Mouse (Mus musculus) right cerebral cortex, adult 2 months (tissue): ENCODE results near the gene Gm10309.

Source experiments
- DNase-seq, 2 experiments: peaks; one replicate each; pipeline ENCODE4 v3.0.0; 2021 to 2022; ENCODE audit warnings: low spot score in 2 of 2

The Gm10309 gene

GRCm38 (mm10) chr17:86476674-86477073 lies 28.4 kb downstream of the Gm10309 start:
- no peak for DNase-seq

DNA sequence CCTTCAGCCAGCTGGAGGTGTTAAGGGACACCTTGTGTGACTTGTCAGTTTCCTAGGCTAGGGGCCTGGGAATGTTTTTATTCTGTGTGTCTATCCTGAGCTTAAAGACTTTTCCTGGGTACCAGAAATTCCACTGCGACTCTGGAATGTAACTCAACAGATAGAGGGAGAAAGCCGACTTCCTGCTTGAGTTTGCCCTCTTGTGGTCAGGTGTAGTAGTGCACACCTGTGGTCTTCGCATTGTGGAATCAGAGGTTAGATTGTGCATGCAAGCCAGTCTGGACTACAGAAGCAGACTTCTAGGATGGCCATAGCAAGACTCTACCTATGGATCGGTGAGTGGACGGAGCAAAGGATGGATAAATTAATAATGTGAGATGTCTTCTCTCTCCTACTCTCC lies 33.3 kb downstream of the Gm10309 start:
- DNase-seq = peak; percentile 63 to 75

DNA sequence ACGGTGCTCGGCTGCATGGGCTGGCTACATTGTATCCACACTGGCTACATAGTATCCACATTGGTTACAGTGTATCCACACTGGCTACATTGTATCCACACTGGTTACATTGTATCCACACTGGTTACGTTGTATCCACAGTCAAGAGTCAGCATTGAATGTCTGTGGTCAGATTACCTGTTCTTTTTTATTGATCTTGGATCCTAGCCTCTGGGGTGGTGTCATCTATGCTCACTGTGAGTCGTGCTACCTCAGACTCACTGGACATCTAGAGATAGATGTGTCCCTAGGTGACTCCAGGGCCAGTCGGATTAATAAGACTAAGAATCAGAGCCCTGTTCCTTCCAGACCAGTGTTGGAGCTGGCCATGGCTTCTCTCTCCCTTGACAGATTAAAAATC lies 34.9 kb downstream of the Gm10309 start:
- DNase-seq = no peak

DNA sequence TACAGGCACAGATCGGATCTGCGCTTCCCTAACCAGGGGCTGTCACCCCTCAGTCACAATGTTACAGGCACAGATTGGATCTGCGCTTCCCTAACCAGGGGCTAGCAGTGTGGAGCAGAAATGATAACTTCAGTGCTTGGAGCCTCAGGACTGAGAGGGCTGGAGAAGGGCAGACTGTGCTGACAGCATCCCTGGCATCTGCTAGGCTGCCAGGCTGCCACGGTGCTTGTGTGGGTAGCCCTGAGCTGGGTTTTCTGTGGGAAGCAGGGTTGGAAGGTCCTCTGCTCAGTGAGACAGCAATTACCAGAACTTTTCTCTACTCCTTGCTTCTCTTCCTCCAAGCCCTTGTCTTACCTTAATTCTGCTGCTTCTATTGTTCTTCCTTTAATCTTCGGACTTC lies 37.1 kb downstream of the Gm10309 start:
- no peak for DNase-seq

GRCm38 (mm10) chr17:86467291-86467898 lies 37.6 kb downstream of the Gm10309 start:
- no peak for DNase-seq

DNA sequence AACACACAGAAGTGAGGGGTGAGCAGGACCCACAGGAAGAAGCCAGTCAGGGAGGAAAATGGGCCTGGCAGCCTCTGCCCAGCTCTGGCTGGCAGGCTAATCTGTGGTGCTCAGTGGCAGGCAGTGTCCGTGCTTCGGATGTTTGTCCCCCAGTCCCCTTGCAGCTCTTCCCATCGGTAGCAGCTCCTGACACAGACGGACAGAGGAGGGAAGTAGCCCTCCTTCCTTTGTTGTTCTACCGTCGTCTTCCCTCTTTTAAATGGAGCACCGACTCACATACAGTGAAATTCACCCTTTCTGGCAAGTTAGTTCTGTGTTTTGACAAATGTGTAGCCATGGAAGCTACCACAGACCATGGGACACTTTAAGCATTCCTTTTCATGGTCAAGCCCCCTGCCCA lies 38.2 kb downstream of the Gm10309 start:
- DNase-seq = no peak

DNA sequence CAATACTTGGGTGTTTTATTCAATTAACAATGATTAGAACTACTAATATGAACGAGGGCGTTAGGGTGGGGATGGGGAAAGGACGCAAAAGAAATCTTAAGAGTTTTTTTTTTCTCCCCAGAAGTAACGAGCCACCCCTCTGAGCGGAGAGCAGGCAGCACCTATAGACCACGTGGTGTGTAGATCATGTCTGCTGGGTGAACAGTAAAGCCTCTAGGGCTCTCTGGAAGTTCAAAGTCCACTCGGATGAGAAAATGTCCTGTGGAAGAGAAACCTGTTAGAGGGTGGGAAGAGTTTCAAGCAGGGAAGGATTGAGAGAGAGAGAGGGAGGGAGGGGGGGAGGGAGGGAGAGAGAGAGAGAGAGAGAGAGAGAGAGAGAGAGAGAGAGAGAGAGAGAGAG lies 38.6 kb downstream of the Gm10309 start:
- no peak for DNase-seq

- no peak for DNase-seq
These were observed 39.2 kb downstream of the Gm10309 start for GRCm38 (mm10) chr17:86465865-86466264.

DNA sequence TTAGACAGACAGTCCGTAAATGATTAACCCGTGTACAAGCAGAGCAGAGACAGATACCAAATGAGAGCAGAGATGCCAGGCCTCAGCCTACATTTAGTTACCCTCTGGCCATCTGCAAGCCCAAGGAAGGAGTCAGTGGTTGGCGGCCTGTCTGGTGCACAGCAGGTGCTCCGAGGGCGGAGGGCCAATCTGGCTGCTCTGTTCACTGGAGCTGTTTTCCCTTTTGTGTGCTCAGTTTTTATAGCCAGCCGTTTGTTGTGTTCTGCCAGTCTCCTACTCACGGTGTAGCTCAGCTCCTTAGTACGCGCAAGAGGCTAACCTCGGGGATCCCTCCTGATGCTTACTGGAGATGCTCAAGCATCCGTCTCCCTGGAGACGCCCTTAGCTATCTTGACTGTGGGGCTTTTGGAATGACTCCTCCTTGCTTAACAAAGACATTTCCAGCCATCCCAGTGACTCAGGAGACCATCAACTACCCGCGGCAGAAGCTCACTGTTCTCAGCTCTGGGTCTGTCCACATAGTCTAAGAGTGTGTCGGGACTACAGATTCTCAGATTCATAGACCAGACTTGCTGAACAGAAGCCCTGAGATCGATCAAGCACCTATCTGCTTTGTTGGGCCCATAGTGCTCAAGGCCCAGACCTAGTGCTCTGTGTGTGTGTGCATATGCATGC lies 40.2 kb downstream of the Gm10309 start:
- DNase-seq = peak; percentile 42

- no peak for DNase-seq
These were observed 40.8 kb downstream of the Gm10309 start for GRCm38 (mm10) chr17:86464197-86464596.

- DNase-seq = no peak
These were observed 41.7 kb downstream of the Gm10309 start for GRCm38 (mm10) chr17:86463369-86463768.

DNA sequence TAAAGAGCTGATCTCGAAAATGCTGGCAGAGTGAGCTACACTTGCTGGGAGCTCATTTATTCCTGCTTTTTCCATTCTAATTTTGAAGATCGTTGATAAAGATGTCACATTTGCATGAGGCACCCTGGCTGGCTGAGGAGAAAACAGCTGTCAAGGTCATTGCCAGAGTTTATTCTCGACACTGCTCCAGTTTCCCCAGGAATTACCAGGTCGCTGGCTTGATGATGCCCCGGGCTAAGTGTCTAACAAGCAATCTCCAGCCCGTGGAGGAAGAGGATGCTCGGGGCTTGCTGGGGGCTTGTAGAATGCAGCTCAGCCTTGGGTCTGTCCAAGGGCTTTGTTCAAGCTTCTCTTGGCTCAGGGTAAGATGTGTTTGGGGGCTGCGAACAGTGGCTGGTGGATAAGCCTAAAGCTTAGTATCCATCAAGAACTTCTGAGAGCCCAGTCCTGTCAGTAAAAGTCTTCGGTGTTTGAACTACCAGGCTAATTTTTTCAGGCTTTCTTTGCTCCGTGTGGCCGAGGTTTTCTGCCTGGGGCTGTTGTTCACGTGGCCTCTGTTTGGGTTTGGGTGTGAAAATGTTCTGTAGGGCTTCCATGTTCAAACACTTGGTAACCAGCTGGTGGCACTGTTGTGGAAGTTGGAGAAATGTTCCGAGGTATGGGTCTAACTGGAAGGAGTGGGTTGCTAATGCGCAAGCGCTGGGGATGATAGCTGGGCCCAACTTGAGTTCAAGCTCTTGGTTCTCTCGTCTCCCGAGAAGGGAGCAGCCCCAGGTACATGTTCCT lies 44.2 kb downstream of the Gm10309 start:
- DNase-seq = no peak

DNA sequence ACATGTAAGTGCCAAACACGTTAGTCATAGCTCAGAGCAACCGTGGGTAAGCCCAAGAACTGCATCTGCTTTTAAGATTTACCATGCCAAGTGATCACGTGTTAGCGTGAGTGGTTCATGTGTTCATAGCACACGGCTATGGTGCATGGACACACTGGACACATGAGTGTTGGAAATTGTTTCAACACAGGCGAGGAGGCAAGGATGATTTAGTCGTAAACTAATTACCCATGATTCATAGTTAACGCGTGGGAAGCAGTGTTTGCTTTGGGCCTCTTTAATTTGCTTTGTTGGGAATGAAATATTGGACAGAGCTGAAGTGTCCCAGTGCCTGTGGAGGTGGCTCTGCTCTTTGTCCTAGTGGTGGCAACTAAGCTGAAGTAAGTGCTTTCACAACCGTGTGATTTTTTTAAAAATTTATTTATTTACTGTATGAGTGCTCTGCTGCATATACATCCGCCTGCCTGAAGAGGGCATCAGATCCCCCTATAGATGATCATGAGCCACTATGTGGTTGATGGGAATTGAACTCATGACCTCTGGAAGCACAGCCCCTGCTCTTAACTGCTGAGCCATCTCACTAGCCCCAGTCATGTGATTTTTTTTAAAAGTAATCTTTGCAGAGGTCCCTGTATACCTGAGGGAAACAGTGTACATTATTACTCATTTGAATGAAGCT lies 46.6 kb downstream of the Gm10309 start:
- DNase-seq = no peak

GRCm38 (mm10) chr17:86456512-86456911 lies 48.5 kb downstream of the Gm10309 start:
- DNase-seq = no peak

DNA sequence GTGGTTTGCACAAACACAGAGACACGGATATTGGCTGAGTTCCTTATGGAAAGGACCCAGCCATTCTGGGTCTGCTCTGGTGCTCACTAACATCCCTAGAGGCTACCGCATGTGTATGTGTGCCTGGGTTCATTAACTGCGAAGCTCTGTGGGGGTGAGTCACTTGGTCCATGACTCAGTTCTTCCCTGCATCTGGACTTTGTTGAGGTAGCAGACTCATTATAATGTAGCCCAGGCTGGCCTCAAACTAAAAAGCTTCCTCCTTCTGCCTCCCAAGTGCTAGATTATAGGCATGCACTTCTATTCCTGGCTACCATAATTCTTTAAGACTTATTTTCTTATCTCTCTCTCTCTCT lies 50.7 kb downstream of the Gm10309 start:
- DNase-seq = no peak

- no peak for DNase-seq
These were observed 51.2 kb downstream of the Gm10309 start for GRCm38 (mm10) chr17:86453673-86454350.

DNA sequence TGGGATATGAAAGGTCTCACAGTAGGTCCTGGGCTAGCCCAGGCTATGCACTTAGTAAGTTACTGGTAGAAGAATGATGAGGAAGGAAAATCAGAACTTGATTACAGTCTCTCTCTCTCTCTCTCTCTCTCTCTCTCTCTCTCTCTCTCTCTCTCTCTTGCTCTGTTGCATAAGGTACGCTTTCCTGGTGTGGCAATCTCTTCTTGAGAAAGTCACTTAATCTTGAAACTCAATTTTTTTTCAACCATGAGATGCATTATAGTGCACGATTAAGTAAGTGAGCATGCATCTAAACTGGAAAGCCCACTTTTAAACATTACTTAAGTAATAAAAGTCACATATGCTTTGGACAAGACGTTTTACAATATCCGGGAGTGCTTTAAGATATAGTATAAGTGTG lies 52.1 kb downstream of the Gm10309 start:
- no peak for DNase-seq
